Mouse (Mus musculus) G1E (cell line): ENCODE measurements around the gene Tmem179.

ENCODE experiments used
- CTCF ChIP-seq: IDR thresholded peaks from 2 replicates; pipeline ENCODE4 v1.5.1; 2012; ENCODE audit warnings: low read depth, low read length, inconsistent platforms, mixed read lengths
- GATA1 ChIP-seq: IDR thresholded peaks from 2 replicates; pipeline ENCODE4 v1.6.1; 2012; ENCODE audit warnings: borderline replicate concordance, low read length, inconsistent platforms, mixed read lengths
- POLR2AphosphoS5 ChIP-seq: IDR thresholded peaks from 2 replicates; pipeline ENCODE4 v1.6.1; 2012; ENCODE audit warnings: low read depth, low read length, inconsistent platforms; ENCODE audit not compliant: insufficient replicate concordance
- TAL1 ChIP-seq: conservative IDR thresholded peaks from 2 replicates; pipeline ENCODE4 v1.6.1; 2012; ENCODE audit warnings: low read depth, low read length, inconsistent platforms, mixed read lengths

GRCm38 (mm10) chr12:112473777-112474176 lies 42.8 kb downstream of the Tmem179 start:
- TF ChIP-seq TAL1 (no peak), CTCF (peak; percentile 88), GATA1 (no peak), POLR2AphosphoS5 (no peak)
